Mouse (Mus musculus): ENCODE measurements around the gene Zdhhc14.

Zdhhc14 gene

GRCm38 (mm10) chr17:5491801-5492745 is at the start of gene Zdhhc14:
TSS of gene Zdhhc14 (plus strand) at chr17:5492557.
- DNase-seq (ENCODE audit: low spot score) = peak; percentile 91

- DNase-seq (ENCODE audit: low spot score) = no peak
These were observed 49.1 kb upstream of the Zdhhc14 start for GRCm38 (mm10) chr17:5443260-5443659.

- DNase-seq (ENCODE audit: low spot score) = no peak
These were observed 48.6 kb upstream of the Zdhhc14 start for GRCm38 (mm10) chr17:5443751-5444150.

GRCm38 (mm10) chr17:5453657-5454056 is 38.7 kb upstream of the Zdhhc14 start:
- DNase-seq (ENCODE audit: low spot score) = no peak

GRCm38 (mm10) chr17:5463912-5464311 is 28.4 kb upstream of the Zdhhc14 start:
- DNase-seq (ENCODE audit: low spot score) = no peak

- DNase-seq (ENCODE audit: low spot score) = no peak
These were observed 25.6 kb upstream of the Zdhhc14 start for GRCm38 (mm10) chr17:5466736-5467135.

GRCm38 (mm10) chr17:5467177-5467576 is 25.2 kb upstream of the Zdhhc14 start:
- no peak for DNase-seq (ENCODE audit: low spot score)

GRCm38 (mm10) chr17:5472268-5472667 is 20.1 kb upstream of the Zdhhc14 start:
- no peak for DNase-seq (ENCODE audit: low spot score)

GRCm38 (mm10) chr17:5475960-5476725 is 16.2 kb upstream of the Zdhhc14 start:
- no peak for DNase-seq (ENCODE audit: low spot score)

GRCm38 (mm10) chr17:5483456-5483855 is 8.9 kb upstream of the Zdhhc14 start:
- no peak for DNase-seq (ENCODE audit: low spot score)

GRCm38 (mm10) chr17:5484663-5485062 is 7.7 kb upstream of the Zdhhc14 start:
- no peak for DNase-seq (ENCODE audit: low spot score)

- DNase-seq (ENCODE audit: low spot score) = no peak
These were observed 4.2 kb upstream of the Zdhhc14 start for GRCm38 (mm10) chr17:5488156-5488555.

GRCm38 (mm10) chr17:5490351-5490750 is 2.0 kb upstream of the Zdhhc14 start:
- DNase-seq (ENCODE audit: low spot score) = no peak

GRCm38 (mm10) chr17:5491031-5491800 is 1.1 kb upstream of the Zdhhc14 start:
- DNase-seq (ENCODE audit: low spot score) = peak; percentile 89

GRCm38 (mm10) chr17:5492746-5493160 is 396 bp downstream of the Zdhhc14 start:
- DNase-seq (ENCODE audit: low spot score) = peak; percentile 61

- peak; percentile 19 for DNase-seq (ENCODE audit: low spot score)
These were observed 909 bp downstream of the Zdhhc14 start for GRCm38 (mm10) chr17:5493161-5493771.

- peak; percentile 10 for DNase-seq (ENCODE audit: low spot score)
These were observed 1.5 kb downstream of the Zdhhc14 start for GRCm38 (mm10) chr17:5493809-5494208.

- DNase-seq (ENCODE audit: low spot score) = no peak
These were observed 2.5 kb downstream of the Zdhhc14 start for GRCm38 (mm10) chr17:5494832-5495231.

GRCm38 (mm10) chr17:5497695-5498094 is 5.3 kb downstream of the Zdhhc14 start:
- no peak for DNase-seq (ENCODE audit: low spot score)

- no peak for DNase-seq (ENCODE audit: low spot score)
These were observed 6.6 kb downstream of the Zdhhc14 start for GRCm38 (mm10) chr17:5498996-5499395.

GRCm38 (mm10) chr17:5503981-5504760 is 11.8 kb downstream of the Zdhhc14 start:
- no peak for DNase-seq (ENCODE audit: low spot score)

Measured in urinary bladder, postnatal 14 days (tissue).